Mouse (Mus musculus): ENCODE data around the gene Ahcyl2.

Ahcyl2 gene

GRCm38 (mm10) chr6:29853213-29853899 is 85.5 kb downstream of the Ahcyl2 start:
- peak; percentile 67 for DNase-seq (ENCODE audit: low spot score)

GRCm38 (mm10) chr6:29853900-29854390 is 86.1 kb downstream of the Ahcyl2 start:
- DNase-seq (ENCODE audit: low spot score): no peak

- no peak for DNase-seq (ENCODE audit: low spot score)
Measured at GRCm38 (mm10) chr6:29858619-29859018, 90.8 kb downstream of the Ahcyl2 start.

- no peak for DNase-seq (ENCODE audit: low spot score)
Measured at GRCm38 (mm10) chr6:29859344-29859743, 91.5 kb downstream of the Ahcyl2 start.

- no peak for DNase-seq (ENCODE audit: low spot score)
Measured at GRCm38 (mm10) chr6:29860238-29860637, 92.4 kb downstream of the Ahcyl2 start.

- no peak for DNase-seq (ENCODE audit: low spot score)
Measured at GRCm38 (mm10) chr6:29864926-29865325, 97.1 kb downstream of the Ahcyl2 start.

- DNase-seq (ENCODE audit: low spot score): no peak
Measured at GRCm38 (mm10) chr6:29866935-29867724, 99.3 kb downstream of the Ahcyl2 start.

- no peak for DNase-seq (ENCODE audit: low spot score)
Measured at GRCm38 (mm10) chr6:29868341-29868895, 100.6 kb downstream of the Ahcyl2 start.

GRCm38 (mm10) chr6:29873654-29874053 is 105.8 kb downstream of the Ahcyl2 start:
- no peak for DNase-seq (ENCODE audit: low spot score)

- no peak for DNase-seq (ENCODE audit: low spot score)
Measured at GRCm38 (mm10) chr6:29875576-29875975, 107.8 kb downstream of the Ahcyl2 start.

GRCm38 (mm10) chr6:29876782-29877181 is 109.0 kb downstream of the Ahcyl2 start:
- DNase-seq (ENCODE audit: low spot score): no peak

- DNase-seq (ENCODE audit: low spot score): no peak
Measured at GRCm38 (mm10) chr6:29879579-29879978, 111.8 kb downstream of the Ahcyl2 start.

- DNase-seq (ENCODE audit: low spot score): no peak
Measured at GRCm38 (mm10) chr6:29880796-29881195, 113.0 kb downstream of the Ahcyl2 start.

GRCm38 (mm10) chr6:29881936-29882335 is 114.1 kb downstream of the Ahcyl2 start:
- no peak for DNase-seq (ENCODE audit: low spot score)

- no peak for DNase-seq (ENCODE audit: low spot score)
Measured at GRCm38 (mm10) chr6:29882870-29883269, 115.1 kb downstream of the Ahcyl2 start.

- no peak for DNase-seq (ENCODE audit: low spot score)
Measured at GRCm38 (mm10) chr6:29891151-29891550, 123.3 kb downstream of the Ahcyl2 start.

- no peak for DNase-seq (ENCODE audit: low spot score)
Measured at GRCm38 (mm10) chr6:29896976-29897375, 129.2 kb downstream of the Ahcyl2 start.

GRCm38 (mm10) chr6:29901450-29901849 is 133.6 kb downstream of the Ahcyl2 start:
- DNase-seq (ENCODE audit: low spot score): no peak

- no peak for DNase-seq (ENCODE audit: low spot score)
Measured at GRCm38 (mm10) chr6:29902256-29902655, 134.4 kb downstream of the Ahcyl2 start.

GRCm38 (mm10) chr6:29903343-29903914 is 135.6 kb downstream of the Ahcyl2 start:
- DNase-seq (ENCODE audit: low spot score): no peak

- no peak for DNase-seq (ENCODE audit: low spot score)
Measured at GRCm38 (mm10) chr6:29904281-29904680, 136.5 kb downstream of the Ahcyl2 start.

- DNase-seq (ENCODE audit: low spot score): no peak
Measured at GRCm38 (mm10) chr6:29910631-29911030, 142.8 kb downstream of the Ahcyl2 start.

- DNase-seq (ENCODE audit: low spot score): no peak
Measured at GRCm38 (mm10) chr6:29913673-29914072, 145.9 kb downstream of the Ahcyl2 start.

All from ovary, postnatal 10 days (tissue).